Mouse (Mus musculus) C2C12 (cell line): ENCODE data around the gene Npw.

ENCODE experiments used
- CEBPB ChIP-seq: IDR thresholded peaks from one replicate; pipeline ENCODE4 v1.6.1; 2011; ENCODE audit warnings: low read depth, mild to moderate bottlenecking, control low read depth, moderate library complexity
- CTCF ChIP-seq: IDR thresholded peaks from one replicate; pipeline ENCODE4 v1.5.1; 2011; ENCODE audit not compliant: control insufficient read depth, insufficient read depth, insufficient read length
- MAX ChIP-seq: IDR thresholded peaks from one replicate; pipeline ENCODE4 v1.6.1; 2011; ENCODE audit warnings: mild to moderate bottlenecking, control low read depth
- MYOG ChIP-seq: IDR thresholded peaks from one replicate; pipeline ENCODE4 v1.6.1; 2011; ENCODE audit not compliant: control insufficient read depth, insufficient read length; ENCODE audit errors: extremely low read depth
- USF1 ChIP-seq: IDR thresholded peaks from one replicate; pipeline ENCODE4 v1.6.1; 2011; ENCODE audit warnings: low read depth, mild to moderate bottlenecking, control low read depth, moderate library complexity

DNA sequence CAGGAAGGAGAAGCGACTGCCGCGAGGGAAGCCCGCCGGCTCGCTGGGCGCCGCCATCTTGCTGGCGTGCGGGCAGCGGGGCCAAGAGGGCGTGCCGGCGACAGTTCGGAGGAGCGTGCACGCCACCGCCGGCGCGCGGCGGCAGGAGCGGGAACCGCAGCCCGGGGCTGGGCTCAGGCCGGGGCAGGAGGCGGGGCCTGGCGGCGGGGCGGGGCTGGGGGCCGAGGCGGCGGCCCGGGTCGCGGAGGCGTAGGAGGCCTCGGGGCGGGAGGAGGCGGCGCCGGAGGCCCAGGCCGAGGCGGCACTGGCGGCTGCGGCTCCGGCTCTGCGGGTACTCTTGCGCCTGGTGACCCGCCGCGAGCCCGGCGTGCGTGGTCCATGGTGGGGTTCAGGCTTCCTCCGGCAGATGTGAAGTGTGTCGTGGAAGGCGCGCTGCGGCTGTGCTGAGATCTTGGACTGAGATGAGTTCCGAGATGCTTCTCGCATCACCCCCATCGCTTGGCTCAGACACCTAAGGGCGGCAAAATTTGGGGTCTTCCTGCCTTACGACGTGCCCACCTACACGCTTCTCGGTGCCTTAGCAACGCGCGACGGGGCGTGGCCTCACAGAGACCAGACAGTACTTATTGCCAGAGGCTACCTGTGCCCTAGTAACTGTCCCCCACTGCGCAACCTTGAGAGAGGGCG, 37.9 kb upstream of the Npw start, which contains the start of the genes Gfer and Noxo1:
- TF ChIP-seq CTCF (peak; percentile 20), MAX (peak; percentile 24), MYOG (no peak), USF1 (no peak), CEBPB (no peak)
